Mouse (Mus musculus) WW6 (cell line): ENCODE measurements around the gene Znrf3.

Experiments
- DNase-seq: peaks from one replicate; pipeline ENCODE4 v3.0.0-alpha.2; 2013; ENCODE audit warnings: low read depth, low spot score

Gene Znrf3

GRCm38 (mm10) chr11:5242158-5242557 lies 202.5 kb downstream of the Znrf3 start:
- DNase-seq: no peak

- no peak for DNase-seq
These were observed 204.6 kb downstream of the Znrf3 start for GRCm38 (mm10) chr11:5239706-5240690.
